In the genomic region with DNA sequence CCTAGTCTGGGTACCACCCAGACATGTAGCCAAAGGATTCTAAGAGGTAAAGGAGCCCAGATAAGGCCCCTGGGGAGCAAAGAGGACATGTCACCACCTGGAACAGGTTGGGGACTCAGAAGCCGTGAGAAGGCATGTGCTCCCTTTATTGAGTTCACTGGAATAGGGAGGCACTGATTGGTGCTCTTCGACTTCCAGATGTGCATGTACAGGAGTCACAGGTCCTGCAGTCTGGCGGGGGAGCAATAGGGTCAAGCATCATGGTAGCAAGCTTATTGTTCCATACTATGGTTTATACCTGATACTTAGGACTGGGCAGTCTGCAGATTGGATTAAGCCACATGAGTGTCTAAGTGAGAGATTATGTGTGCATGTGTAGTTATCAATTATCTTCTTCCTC, we compare ENCODE assay signal across 19 mouse cellular contexts. TPM values are rescaled to one million over a fixed set of nuclear protein-coding genes. Genes with fewer than 3 reads are reported as not detected.
A peak's percentile ranks its signal among the peaks of the same experiment; 100 is the strongest.
DNase-seq lines count a peak whose midpoint lies in the region; ATAC-seq lines count a peak whose summit lies in the region.
"Had no signal": no experiment of that assay in that cellular context is flagged by ENCODE, and none has a peak within 500 bp of the region (broad histone marks: within the 10 kb centered on the region; RNA-seq: fewer than 3 reads in every experiment).

No protein-coding gene starts in this region.

- H3K36me3 ChIP-seq in heart, embryonic 11.5 days (ENCODE audit: control insufficient read depth, insufficient read depth, low read length) = no peaks in the 10 kb centered on the region
- H3K36me3 ChIP-seq in heart, embryonic 15.5 days = 0 out of 2 replicates have a peak, but pooled peaks cover 3% of the 10 kb centered on the region
- H3K36me3 ChIP-seq: embryonic facial prominence, embryonic 12.5 days; forebrain, embryonic 15.5 days; hindbrain, embryonic 10.5 days; intestine, embryonic 15.5 days had no signal

- ATAC-seq in heart, embryonic 11.5 days (replicated peaks; ENCODE audit: insufficient number of reproducible peaks, low FRiP score, low TSS enrichment) = no peak
- ATAC-seq in heart, embryonic 15.5 days (replicated peaks; ENCODE audit: insufficient number of reproducible peaks, insufficient read depth, low FRiP score, low read depth) = no peak
- ATAC-seq: forebrain, embryonic 15.5 days; intestine, embryonic 15.5 days had no signal

- H3K4me1 ChIP-seq in heart, embryonic 11.5 days (ENCODE audit: control insufficient read depth, insufficient read depth, low read length) = peaks cover 48% of the 10 kb centered on the region
- peaks cover 49% of the 10 kb centered on the region for H3K4me1 ChIP-seq in heart, embryonic 15.5 days (replicated peaks)
- H3K4me1 ChIP-seq: intestine, embryonic 15.5 days had no signal

- intact Hi-C loops in heart, postnatal 36 days (cut with DNase I) = no loop called here
- intact Hi-C loops in heart, postnatal 10 days (cut with DNase I) = no loop called here

- no peak for DNase-seq in heart, adult 8-10 months (ENCODE audit: low spot score)
- DNase-seq in heart, postnatal 36 days = no peak
- DNase-seq in heart, postnatal 10 days = peak; percentile 36 to 44
- no peak for DNase-seq in adrenal gland, postnatal 36 days
- no peak for DNase-seq in c-Kit-positive CD71-positive TER-119-positive erythroid progenitor cells, embryonic 14.5 days (ENCODE audit: low spot score)
- DNase-seq: adrenal gland, adult 2 months; cerebellum, adult 11-12 months; cerebellum, adult 9-10 months; cerebellum, postnatal 25 days; gastrocnemius, postnatal 10 days; kidney, adult 18-20 months had no signal

- H3K27me3 ChIP-seq in heart, embryonic 11.5 days (ENCODE audit: control insufficient read depth, insufficient read depth, low read length) = peaks cover 8% of the 10 kb centered on the region; the same call in 1 of the 2 replicates
- H3K27me3 ChIP-seq in heart, embryonic 15.5 days = peaks cover 7% of the 10 kb centered on the region; the same call in 1 of the 2 replicates

- H3K4me2 ChIP-seq in heart, embryonic 11.5 days = peak overlapping the region; percentile 87
- peak overlapping the region; percentile 71 for H3K4me2 ChIP-seq in heart, embryonic 15.5 days
- H3K4me2 ChIP-seq: embryonic facial prominence, embryonic 12.5 days; forebrain, embryonic 15.5 days; hindbrain, embryonic 14.5 days; intestine, embryonic 15.5 days had no signal

- no peaks in the 10 kb centered on the region for H3K9me3 ChIP-seq in heart, embryonic 11.5 days (replicated peaks; ENCODE audit: control insufficient read depth, low read length)
- H3K9me3 ChIP-seq in heart, embryonic 15.5 days (replicated peaks) = no peaks in the 10 kb centered on the region
- H3K9me3 ChIP-seq: embryonic facial prominence, embryonic 12.5 days; forebrain, embryonic 15.5 days; hindbrain, embryonic 10.5 days; intestine, embryonic 15.5 days had no signal

- H3K4me3 ChIP-seq in heart, embryonic 11.5 days (ENCODE audit: low read depth, low read length) = peak overlapping the region; percentile 71
- H3K4me3 ChIP-seq in heart, embryonic 15.5 days = peak overlapping the region; percentile 73
- H3K4me3 ChIP-seq: embryonic facial prominence, embryonic 12.5 days; forebrain, embryonic 15.5 days; hindbrain, embryonic 10.5 days; intestine, embryonic 15.5 days had no signal

- peak overlapping the region; percentile 97 for H3K9ac ChIP-seq in heart, embryonic 11.5 days (ENCODE audit: low read depth, low read length)
- peak overlapping the region; percentile 92 for H3K9ac ChIP-seq in heart, embryonic 15.5 days
- H3K9ac ChIP-seq: embryonic facial prominence, embryonic 12.5 days; forebrain, embryonic 15.5 days; hindbrain, embryonic 14.5 days; intestine, embryonic 15.5 days had no signal

- 50% methylated on average over 3 of the region's 3 CpGs for WGBS in heart, embryonic 11.5 days (ENCODE audit: insufficient replicate concordance)
- WGBS in heart, embryonic 15.5 days = 38% methylated on average over 3 of the region's 3 CpGs

- H3K27ac ChIP-seq in heart, embryonic 11.5 days (ENCODE audit: low read depth, low read length) = peak overlapping the region; percentile 35
- H3K27ac ChIP-seq in heart, embryonic 15.5 days = peak overlapping the region; percentile 97
- H3K27ac ChIP-seq: embryonic facial prominence, embryonic 12.5 days; forebrain, embryonic 15.5 days; hindbrain, embryonic 10.5 days; hindbrain, embryonic 14.5 days; intestine, embryonic 15.5 days had no signal

RNA-seq across cellular contexts. Expression of gene Gata5, which starts 56.9 kb away (rescaled TPM):
- 25.7 and 28.0 TPM in 2 replicates for polyA plus RNA-seq in heart, embryonic 11.5 days (2014; fragmentation: Nextera tagmentation; extraction: Ambion mirVana)
- 1 to 10 TPM in 1 of 4 experiments, under 1 TPM in 3; 0.68 to 1.2 (median 0.80) TPM for total RNA-seq in heart, adult 8-10 months (2022)
- 5.3 and 7.9 TPM in 2 replicates for polyA plus RNA-seq in heart, embryonic 15.5 days (2015; fragmentation: Nextera tagmentation; extraction: Ambion mirVana)
- 1 to 10 TPM in 1 of 2 experiments, under 1 TPM in 1; 0.65 to 1.1 TPM for total RNA-seq in heart, postnatal 36 days (2021)
- 1 to 10 TPM; 1.0 to 1.2 TPM for total RNA-seq in heart, postnatal 10 days (2021)
- total RNA-seq in adrenal gland, postnatal 36 days (2021) = under 1 TPM in 1 of 2 experiments, not detected in 1; 0.10 TPM
- total RNA-seq: gastrocnemius, postnatal 10 days had no signal
- polyA plus RNA-seq: cortical plate, adult 2 months; forebrain, embryonic 15.5 days had no signal

Comparison
In these comparisons a context has a peak if more than half of its experiments do, and no peak if none do; other contexts are left out.
1. DNase-seq: peak in heart, postnatal 10 days (2 of 2); none in heart, adult 8-10 months (single experiment), heart, postnatal 36 days (0 of 2), adrenal gland, postnatal 36 days (0 of 2) and c-Kit-positive CD71-positive TER-119-positive erythroid progenitor cells, embryonic 14.5 days (single experiment).